Mouse (Mus musculus): Measurements from ENCODE around the gene Vgll4.

DNA sequence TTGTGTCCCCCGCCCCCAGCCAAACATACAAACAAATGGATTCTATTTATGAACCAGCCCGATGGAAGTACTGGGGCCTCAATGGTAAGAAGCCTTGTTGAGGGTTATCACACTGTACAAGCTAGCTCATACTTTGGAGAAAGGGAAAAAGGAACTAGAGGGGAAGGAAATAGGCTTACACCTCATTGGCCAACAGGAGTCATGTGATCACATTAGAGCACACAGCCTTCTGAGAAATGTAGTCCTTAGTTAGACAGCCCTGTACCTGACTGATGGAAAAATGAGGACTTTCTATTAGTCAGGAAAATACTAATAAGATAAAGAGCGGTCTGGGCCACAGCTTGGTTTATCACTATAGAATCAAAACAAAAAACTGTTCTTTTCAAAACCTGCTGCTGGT is 138.0 kb downstream of the Vgll4 start:
- TF ChIP-seq ZNF384 (IDR thresholded peaks at IDR 0.05; ENCODE audit: low read depth, low read length) (no peak), HCFC1 (IDR thresholded peaks at IDR 0.05; ENCODE audit: borderline replicate concordance, insufficient read depth, low read length) (no peak), MAFK (IDR thresholded peaks at IDR 0.05; ENCODE audit: insufficient read depth, low read depth, low read length) (no peak), CHD2 (IDR thresholded peaks at IDR 0.05; ENCODE audit: low read depth, low read length) (no peak)
